Mouse (Mus musculus) erythroblast, embryonic 14.5 days (primary cell): ENCODE results near the gene Nin.

Experiments
- GATA1 ChIP-seq: IDR thresholded peaks from 2 replicates; pipeline ENCODE4 v1.6.1; 2012; ENCODE audit warnings: low read length, inconsistent platforms, mixed read lengths
- TAL1 ChIP-seq: IDR thresholded peaks from 3 replicates; pipeline ENCODE4 v1.6.1; 2012; ENCODE audit warnings: low read length, inconsistent platforms, mixed read lengths

DNA sequence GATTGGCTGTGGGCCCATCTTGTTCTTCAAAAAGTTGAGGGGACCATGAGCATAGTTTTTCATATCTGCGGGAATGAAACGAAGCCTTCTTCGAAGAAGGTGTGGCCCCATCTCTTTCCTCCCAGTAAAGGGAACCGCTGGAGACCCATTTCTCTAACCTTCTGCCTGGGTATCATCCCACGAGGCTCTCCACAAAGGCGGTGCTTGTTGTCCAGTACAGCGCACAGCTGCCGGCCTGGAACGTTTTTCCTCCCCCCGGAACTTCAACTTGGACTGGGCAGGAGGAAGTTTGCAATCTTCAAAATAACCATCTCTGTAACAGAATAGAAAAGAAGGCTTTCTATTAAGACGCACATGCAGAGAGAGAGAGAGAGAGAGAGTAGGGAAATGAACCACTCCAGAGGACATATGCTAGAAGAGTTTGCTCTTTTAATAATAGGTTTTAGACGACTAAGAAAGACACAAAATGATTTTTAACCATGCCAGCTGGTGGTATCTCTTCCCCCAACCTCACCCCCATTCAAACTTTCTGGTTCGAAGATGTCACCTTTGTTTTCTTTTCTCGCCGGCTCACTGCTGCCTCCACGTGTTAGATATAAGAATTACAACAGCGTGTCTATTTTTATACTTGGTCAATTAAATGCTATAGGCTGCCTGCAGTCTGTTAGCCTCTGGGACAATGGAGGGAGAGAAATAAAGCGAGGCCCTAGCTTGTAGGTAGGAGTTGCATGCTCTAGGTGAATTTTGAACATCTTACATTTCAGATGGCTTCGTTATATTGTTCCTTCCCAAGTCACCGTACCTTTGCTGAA lies 31.3 kb upstream of the Nin start:
- no peak for TF ChIP-seq GATA1
- TF ChIP-seq TAL1 = no peak
